Mouse (Mus musculus): ENCODE measurements around the gene Socs3.

Gene Socs3

DNA sequence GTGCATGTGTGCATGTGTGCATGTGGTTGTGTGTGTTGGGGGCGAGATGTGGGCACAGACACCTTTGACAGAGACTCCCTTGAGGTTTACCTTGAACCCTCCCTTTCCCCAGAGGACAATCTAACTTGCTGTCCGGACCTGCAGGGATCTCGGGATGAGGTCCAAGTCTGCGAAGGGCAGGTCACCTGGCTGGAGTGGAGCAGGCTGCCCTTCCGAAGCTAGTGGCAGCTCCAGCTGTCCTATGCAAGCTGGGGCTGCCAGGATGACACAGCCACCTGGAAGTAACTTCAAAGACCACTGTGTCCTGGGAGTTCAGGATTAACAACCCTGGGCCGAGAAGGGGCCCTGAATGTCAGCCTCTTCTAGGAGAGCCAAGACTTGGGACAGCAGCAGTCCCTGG lies 18.5 kb downstream of the Socs3 start:
- DNase-seq, result no peak

DNA sequence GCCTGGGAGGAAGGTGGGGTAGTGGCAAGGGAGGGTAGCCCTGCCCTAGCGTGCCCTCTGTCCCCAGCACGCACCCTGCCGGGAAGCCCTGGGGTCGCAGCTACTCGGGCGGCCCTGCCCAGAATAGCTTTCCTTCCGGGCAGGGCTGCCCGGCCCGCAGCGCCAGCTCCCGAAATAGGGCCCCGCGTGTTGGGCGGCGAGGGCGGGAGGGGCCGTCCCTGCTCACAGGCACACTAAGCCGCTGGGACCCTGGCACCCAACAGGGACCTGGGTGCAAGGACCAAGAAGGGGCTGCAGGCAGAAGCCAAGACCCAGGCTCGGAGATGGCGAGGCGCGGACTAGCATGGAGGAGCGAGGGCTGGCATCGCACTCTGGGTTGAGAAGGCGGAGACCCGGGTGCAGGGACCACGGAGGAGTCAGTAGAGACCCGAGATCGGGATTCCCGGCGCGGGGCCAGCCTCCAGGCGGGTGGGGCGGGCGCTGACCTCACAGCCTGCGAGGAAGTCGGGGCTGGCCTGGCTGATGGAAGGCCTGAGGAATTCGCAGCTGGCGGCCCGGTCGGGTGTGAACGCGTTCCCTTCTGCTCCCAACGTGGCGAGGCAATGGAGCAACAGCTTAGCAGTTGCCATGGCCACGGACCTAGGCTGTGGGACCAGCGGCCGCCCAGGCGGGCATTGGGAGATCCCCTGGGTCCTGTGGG lies 20.3 kb downstream of the Socs3 start:
- DNase-seq, result no peak

- no peak for DNase-seq
These were observed 22.8 kb downstream of the Socs3 start for GRCm38 (mm10) chr11:117946996-117947419.

GRCm38 (mm10) chr11:117946195-117946979 lies 23.5 kb downstream of the Socs3 start:
- no peak for DNase-seq

DNA sequence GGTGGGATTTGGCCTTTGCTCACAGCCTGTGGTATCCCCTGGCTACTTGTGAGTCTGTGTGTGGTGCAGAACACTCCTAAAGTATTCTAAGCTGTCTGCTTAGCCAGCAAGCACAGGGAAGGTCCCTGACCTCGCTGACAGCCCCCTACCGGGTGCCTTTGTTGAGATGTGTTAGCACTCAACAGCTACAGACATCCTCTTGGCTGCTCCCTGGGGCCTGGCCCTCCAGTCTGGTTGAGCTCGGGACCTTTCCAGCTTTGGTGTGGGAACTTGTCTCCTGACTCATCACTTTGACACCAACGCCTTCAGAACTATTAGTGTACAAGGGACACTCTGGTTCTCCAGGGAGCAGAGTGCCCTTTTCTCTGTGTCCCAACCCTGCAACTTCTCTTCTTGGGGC lies 28.0 kb downstream of the Socs3 start:
- no peak for DNase-seq

DNA sequence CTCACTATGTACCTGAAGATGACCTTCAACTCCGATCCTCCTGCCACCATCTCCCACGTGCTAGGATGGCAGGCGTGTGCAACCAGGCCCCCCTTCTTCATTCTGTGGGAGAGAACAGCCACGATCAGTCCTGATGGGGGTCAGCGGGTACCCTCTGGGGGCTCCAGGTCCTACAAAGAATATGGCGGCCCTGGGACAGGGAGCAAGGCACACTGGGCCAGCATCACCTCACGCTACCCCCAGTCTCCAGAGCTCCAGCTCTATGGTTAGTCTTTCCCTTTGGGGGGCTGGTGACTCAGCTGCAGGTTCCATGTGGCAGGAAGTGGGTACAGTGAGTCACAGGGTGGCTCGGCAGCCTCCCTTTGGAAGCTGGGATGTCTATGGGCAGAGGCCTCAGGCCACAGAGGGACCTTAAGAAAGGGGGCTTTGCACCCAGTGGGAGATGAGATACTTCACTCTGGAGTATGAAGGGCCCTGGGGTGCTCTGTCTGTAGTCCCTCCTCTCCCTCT lies 28.5 kb downstream of the Socs3 start:
- DNase-seq, result no peak

DNA sequence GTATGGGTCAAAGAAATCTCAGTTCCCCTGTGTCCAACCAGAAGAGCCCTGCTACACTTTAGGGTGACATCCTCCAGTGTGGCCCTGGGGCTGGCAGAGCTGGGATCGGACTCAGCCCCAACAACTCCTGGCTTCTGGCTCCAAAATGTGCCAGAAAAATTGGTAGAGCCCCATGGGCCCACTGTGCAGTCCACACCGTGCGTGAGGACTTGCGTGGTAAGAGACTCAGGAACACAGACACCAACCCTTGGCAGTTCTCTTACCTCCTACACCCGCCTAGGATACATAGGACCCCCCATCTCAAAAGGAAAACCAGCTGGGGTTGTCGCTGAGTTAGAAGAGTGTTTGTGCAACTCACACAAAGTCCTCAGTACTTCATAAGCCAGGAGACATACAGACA lies 29.0 kb downstream of the Socs3 start:
- no peak for DNase-seq

GRCm38 (mm10) chr11:117939741-117940285 lies 30.0 kb downstream of the Socs3 start:
- peak; percentile 71 for DNase-seq

DNA sequence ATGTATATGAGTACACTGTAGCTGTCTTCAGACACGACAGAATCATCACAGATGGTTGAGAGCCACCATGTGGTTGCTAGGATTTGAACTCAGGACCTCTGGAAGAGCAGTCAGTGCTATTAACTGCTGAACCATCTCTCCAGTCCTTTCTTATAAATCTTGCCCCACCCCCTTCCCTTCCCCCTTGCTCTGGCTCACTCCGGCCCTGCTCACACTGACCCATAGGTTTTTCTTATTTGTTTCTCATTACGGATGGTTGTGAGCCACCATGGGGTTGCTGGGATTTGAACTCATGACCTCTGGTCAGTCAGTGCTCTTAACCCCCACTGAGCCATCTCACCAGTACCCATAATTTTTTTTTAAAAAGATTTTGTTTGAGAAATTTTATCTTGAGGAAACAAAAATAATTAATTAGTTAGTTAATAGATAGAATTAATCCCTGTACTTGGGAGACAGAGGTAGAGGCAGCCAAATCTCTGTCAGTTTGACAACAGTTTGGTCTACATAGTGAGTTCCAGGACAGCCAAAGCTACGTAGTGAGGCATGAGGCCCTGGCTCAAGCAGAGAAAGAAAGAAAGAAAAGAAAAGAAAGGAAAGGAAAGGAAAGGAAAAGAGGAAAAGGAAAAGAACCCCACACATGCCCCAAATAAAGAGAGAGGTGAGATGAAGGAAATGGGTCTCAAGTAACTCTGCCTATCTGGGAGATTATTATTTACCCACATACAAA lies 30.7 kb downstream of the Socs3 start:
- no peak for DNase-seq

- no peak for DNase-seq
These were observed 33.6 kb downstream of the Socs3 start for GRCm38 (mm10) chr11:117936202-117936601.

DNA sequence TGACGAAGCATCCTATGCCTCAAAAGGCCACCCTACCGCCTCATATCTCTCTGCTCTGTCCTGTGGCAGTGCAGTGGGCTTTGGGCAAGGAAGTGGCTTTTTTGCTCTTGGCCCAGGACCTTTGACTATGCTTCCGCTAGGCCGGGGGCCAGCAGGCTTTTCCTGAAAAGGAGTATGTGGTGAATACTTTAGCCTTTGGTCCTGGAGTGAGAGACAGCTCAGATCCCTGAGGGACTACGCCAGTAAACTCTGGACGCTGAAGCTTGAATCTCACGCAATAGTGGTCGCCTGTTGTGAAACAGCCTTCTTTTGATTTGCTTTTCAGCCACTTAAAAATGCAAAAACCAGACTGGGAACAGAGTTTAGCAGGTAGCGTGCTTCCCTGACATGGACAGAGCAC lies 34.2 kb downstream of the Socs3 start:
- DNase-seq, result no peak

DNA sequence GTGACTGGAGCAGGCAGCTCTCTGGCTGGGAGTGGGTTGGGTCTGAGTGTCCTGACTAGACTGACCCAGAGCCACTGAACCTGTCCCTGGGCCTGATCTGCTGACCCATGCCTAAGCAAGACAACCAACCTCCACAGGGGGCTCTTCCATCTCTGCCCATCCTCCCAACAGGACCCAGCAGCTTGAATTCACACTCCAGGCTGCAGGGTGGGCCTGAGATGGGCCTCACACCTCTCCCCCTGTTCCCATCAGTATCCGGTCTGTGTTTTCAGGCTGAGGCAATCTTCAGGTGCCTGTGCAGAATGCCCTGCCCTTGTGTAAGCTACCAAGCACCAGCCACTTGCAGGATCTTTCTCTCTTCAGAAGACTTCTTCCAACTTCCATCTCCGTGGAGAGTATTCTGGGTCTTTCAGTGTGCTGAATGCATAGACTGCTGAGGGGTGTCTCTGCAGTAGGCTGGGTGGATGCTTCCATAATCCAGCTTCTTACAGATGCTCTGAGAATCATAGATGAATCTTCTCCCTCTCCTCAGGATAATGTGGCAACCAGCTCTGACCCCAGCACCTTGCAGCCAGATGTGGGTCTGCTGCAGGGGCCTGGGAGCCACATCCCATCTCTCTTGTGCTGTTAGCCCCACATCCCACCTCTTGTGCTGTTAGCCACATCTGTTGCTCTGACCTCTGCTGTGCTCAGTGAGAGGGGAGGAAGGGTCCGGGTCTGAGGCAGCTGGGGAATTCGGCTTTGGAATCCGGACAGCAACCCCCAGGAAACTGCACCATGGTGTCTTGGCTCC lies 35.1 kb downstream of the Socs3 start:
- DNase-seq, result no peak

GRCm38 (mm10) chr11:117934168-117934567 lies 35.7 kb downstream of the Socs3 start:
- no peak for DNase-seq

- peak; percentile 87 for DNase-seq
These were observed 37.7 kb downstream of the Socs3 start for GRCm38 (mm10) chr11:117932195-117932594.

DNA sequence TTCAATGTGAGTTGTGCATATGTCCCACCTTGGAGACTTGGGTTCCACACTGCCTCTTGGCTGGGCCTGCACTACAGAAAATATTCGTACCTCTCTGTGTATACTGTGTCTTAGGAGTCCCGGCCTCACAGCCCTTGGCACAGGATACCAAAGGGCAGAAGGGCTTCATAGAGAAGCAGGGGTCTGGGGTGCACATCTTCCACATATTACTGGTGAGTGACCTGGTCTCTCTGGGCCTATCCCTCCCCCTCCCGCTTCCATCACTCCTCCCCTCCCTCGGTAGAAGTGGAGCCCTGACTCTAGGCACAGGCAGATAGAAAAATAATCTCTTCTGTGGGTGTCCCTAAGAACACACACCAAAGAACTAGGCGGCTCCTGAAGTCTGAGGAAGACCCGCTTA lies 38.3 kb downstream of the Socs3 start:
- DNase-seq, result no peak

- DNase-seq, result peak; percentile 32
These were observed 39.0 kb downstream of the Socs3 start for GRCm38 (mm10) chr11:117930781-117931338.

GRCm38 (mm10) chr11:117925541-117925940 lies 44.3 kb downstream of the Socs3 start:
- no peak for DNase-seq

DNA sequence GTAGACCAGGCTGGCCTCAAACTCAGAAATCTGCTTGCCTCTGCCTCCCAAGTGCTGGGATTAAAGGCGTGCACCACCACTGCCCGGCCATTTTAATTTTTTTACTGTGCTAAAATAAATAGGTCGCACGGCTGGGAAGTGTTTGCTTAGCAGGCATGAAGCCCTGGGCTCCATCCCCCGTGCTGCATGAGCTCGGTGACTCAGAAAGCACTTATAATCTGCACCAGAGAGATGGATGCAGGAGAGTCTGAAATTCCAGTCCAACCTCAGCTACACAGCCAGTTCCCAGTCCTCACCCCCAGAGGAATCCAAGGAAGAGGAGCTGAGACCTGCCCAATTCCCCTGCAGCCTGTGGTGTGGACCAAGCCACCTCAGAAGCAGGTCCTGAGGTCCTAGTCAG lies 45.4 kb downstream of the Socs3 start:
- no peak for DNase-seq

GRCm38 (mm10) chr11:117923279-117923678 lies 46.6 kb downstream of the Socs3 start:
- no peak for DNase-seq

GRCm38 (mm10) chr11:117919211-117919610 lies 50.6 kb downstream of the Socs3 start:
- DNase-seq, result no peak

DNA sequence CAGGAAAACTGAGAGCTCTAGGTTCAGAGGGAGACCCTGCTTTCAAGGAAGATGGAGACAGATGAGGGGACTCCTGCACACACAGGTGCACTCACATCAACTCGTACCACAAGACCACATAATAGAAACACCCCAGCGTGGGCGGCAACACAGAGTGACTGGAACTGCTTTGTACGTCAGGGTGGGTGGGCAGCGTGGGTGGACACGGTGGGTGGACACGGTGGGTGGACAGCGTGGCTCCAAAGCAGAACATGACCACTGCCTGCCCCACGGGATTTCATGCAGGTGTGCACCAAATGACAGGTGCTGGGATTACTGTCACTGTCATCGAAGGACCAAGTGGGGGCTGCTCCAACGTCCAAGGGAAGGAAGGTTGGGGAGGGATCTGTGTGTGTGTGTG lies 51.3 kb downstream of the Socs3 start:
- DNase-seq, result no peak
